Mouse (Mus musculus) liver, adult (tissue): Measurements from ENCODE around the gene Haao.

Experiments
- GATA4 ChIP-seq: IDR thresholded peaks from 2 replicates; pipeline ENCODE4 v1.6.1; 2014; ENCODE audit warnings: mild to moderate bottlenecking, low read length; ENCODE audit not compliant: insufficient replicate concordance

Haao gene

GRCm38 (mm10) chr17:83874610-83875009 lies 26.8 kb upstream of the Haao start:
- no peak for TF ChIP-seq GATA4

GRCm38 (mm10) chr17:83873363-83874141 lies 25.8 kb upstream of the Haao start:
- TF ChIP-seq GATA4 = no peak

- no peak for TF ChIP-seq GATA4
These were observed 25.1 kb upstream of the Haao start for GRCm38 (mm10) chr17:83872806-83873348.

- TF ChIP-seq GATA4 = no peak
These were observed 23.6 kb upstream of the Haao start for GRCm38 (mm10) chr17:83871354-83871753.

DNA sequence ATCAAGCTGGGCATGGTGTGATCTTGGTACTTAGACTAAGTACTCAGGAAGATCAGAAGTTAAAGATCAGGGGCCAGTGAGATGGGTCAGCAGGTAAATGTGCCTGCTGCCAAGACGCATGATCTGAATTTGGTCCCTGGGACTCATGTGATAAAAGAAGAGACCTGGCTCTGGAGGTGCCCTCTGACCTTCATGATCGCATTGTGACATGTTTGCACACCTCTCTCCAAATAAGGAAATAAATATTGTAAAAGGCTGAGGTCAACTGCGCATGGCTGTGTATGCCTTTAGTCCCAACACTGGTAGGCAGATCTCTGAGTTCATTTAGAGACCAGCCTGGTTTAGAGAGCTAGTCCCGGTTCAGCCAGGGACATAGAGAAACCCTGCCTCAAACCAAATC lies 22.6 kb upstream of the Haao start:
- no peak for TF ChIP-seq GATA4

DNA sequence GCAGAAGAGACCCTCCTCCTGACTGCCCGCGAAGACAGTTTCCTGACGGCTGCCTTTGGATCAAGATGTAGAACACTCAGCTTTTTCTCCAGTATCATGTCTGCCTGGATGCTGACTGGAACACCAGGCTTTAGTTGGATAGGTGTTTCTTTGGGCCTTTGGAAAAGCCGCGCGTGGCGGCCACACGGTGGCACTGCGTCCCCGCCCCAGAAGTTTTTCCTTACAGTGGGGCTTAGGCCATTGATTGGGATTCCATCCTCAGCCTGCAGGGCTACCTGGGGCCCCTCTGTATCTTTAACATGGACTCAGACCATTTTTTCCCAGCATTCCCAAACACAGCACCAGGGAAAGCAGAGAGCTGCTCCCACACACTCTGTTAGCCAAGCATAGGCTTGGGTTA lies 18.8 kb upstream of the Haao start:
- TF ChIP-seq GATA4 = no peak

GRCm38 (mm10) chr17:83865366-83865765 lies 17.6 kb upstream of the Haao start:
- TF ChIP-seq GATA4 = no peak

DNA sequence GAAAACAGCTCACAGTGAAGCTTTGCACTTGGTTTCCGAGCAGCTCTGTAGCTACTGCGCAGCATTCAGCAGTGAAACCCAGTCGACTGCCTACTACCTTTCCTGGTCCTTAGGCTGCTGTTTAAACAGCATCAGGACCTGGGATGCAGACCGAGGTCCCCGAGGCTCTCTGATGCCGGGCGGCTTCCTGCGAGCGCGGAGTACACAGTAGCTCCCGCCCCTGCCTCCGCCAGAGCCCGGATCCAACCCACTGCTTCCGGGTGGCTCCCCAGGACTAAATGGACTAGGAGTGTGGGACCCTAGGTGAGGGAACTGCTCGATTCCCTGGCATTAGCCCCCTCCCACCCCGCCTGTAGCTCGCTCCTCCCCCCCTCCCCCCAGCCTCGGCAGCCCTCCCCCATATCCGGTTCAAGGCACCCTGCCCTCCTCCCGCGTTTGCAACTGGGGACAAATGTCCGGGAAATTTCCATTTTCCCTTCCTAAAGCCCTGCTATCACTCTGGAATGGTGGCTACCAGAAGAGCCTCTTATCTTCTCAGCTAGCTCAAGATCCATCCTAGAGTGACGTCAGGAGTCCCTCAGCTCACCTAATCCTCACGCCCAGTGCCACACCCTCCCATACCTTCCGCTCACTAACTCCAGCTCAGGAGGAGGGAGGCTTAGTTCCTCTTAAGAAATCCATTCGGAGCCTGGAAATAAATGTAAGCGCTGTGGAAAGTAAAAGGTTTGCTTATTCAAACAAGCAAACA lies 14.5 kb upstream of the Haao start:
- TF ChIP-seq GATA4 = no peak

DNA sequence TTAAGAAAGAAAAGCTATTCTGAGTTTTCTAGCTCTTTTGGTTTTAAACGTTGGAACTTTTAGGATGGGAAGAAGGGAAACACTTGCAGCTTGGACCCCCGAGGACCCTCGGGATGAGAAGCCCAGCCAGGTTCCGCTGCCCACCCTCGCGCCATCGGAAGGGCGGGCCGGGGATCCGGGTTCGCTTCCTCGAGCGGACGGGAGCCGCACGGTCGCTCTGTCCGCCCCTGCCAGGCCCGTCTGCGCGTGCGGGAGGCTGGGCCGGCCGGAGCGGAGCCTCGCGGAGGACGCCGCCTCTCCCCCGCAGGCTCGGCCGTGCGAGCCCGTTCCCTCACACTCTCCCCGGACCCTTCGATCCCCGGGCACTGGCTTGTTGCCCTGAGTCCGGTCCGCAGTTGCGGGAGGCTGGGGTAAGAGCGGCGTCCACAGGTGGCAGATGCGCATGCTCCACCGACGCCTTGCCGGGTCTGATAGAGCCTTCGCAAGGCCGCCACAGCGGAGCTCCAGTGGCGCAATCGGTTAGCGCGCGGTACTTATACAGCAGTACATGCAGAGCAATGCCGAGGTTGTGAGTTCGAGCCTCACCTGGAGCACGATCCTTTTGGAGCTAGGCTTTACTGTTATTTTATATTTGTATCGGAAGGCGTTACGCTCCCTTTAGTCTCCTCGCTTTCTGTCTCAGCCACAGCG lies 13.8 kb upstream of the Haao start:
- TF ChIP-seq GATA4 = no peak

DNA sequence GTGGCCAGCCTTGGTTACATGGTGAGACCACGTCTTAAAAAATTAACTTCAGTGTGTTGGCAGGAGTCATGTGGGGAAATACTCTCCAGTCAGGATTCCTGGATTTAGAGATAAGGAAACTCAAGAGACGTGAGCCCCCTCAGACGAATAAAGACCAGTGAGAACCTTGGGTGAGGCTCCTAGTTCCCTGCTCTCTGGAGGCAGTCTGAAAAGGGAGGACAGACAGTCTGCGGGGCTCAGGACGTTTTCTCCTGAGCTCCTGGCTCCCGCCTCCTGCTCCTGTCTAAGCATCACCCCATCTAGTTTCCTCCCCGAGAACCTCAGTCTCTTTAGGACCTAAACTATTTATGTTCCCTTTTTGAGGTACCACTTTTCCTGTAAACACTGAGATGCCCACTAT lies 12.5 kb upstream of the Haao start:
- no peak for TF ChIP-seq GATA4

DNA sequence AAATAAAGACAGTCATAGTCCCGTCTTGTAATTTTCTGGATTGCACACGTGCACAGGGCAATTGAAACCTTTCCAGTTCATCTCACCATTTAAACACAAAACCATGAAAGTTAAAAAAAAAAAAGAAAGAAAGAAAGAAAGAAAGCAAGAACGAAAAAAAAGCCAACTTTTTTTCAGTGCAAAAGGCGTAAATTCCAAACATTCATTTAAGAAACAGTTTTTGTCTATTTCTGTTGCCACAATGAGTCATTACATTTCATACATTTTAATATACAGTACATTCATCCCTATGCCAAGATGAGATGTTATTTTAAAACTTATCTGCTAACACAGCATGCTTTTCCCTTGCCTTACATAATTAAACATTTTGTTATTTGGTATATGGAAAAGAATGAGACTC lies 11.9 kb upstream of the Haao start:
- no peak for TF ChIP-seq GATA4

GRCm38 (mm10) chr17:83858413-83858812 lies 10.7 kb upstream of the Haao start:
- no peak for TF ChIP-seq GATA4

GRCm38 (mm10) chr17:83854284-83854918 lies 6.6 kb upstream of the Haao start:
- no peak for TF ChIP-seq GATA4

- no peak for TF ChIP-seq GATA4
These were observed 6.1 kb upstream of the Haao start for GRCm38 (mm10) chr17:83853831-83854230.

- TF ChIP-seq GATA4 = no peak
These were observed 3.1 kb upstream of the Haao start for GRCm38 (mm10) chr17:83850864-83851263.
